ENCODE assay signal across 8 mouse cellular contexts in the genomic region with DNA sequence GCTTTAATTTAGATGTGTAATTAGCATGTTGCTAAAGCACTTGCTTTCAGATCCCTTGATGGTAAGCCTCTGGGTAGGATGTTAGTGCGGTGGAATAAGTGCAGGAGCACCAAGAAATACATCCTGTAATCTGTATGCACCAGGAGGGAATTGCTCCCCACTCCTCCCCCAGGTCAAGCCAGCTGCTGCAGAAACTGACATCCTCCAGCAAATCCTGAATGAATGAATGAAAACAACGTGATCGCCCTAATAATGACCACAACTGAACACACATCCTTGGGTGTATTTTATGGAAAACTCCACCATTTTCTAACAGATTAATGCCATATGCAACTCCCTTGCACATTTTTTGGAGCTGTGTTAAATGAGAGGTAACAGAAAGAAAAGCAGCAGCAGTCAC. TPM values are rescaled to one million over a fixed set of nuclear protein-coding genes. Genes with fewer than 3 reads are reported as not detected.
DNase-seq lines count a peak whose midpoint lies in the region; ATAC-seq and TF ChIP-seq lines count a peak whose summit lies in the region.

No protein-coding gene starts in this region.

- peak overlapping the region; percentile 97 for H3K27ac ChIP-seq in thymus, adult 2 months (ENCODE audit: control insufficient read depth, insufficient read depth, low read length)
- H3K27ac ChIP-seq in liver, embryonic 14.5 days, result no peak overlapping the region

- TF ChIP-seq CTCF in thymus, adult 2 months (IDR thresholded peaks at IDR 0.05; ENCODE audit: borderline replicate concordance, control insufficient read depth, extremely low read depth, insufficient read depth, low read length, poor library complexity), result no peak
- TF ChIP-seq CTCF in liver, embryonic 14.5 days (IDR thresholded peaks at IDR 0.05; ENCODE audit: low read depth), result no peak

- no peak for TF ChIP-seq EP300 in liver, embryonic 14.5 days (IDR thresholded peaks at IDR 0.05; ENCODE audit: low read depth)

- peak overlapping the region; percentile 72 for H3K4me2 ChIP-seq in liver, embryonic 14.5 days (ENCODE audit: low read depth)

- no peaks in the 10 kb centered on the region for H3K27me3 ChIP-seq in thymus, adult 2 months (ENCODE audit: control insufficient read depth, insufficient read depth, low read length)
- no peaks in the 10 kb centered on the region for H3K27me3 ChIP-seq in liver, embryonic 14.5 days (ENCODE audit: control insufficient read depth, insufficient read depth, low read length)

- DNase-seq in cerebellum, adult 18-20 months, result peak; percentile 16 to 39
- no peak for DNase-seq in cerebellum, adult 11 months
- no peak for DNase-seq in thymus, adult 2 months
- no peak for DNase-seq in thymus, adult 18-20 months
- DNase-seq in liver, embryonic 14.5 days (ENCODE audit: low read depth in 3 of 3, low spot score in 3 of 3), result no peak
- DNase-seq in thymus, postnatal 4 days, result peak; percentile 46
- DNase-seq in right cerebral cortex, postnatal 25 days, result no peak
- DNase-seq in left cerebral cortex, adult 18-20 months (ENCODE audit: low spot score in 2 of 2), result no peak

- peak overlapping the region; percentile 68 for H3K4me3 ChIP-seq in thymus, adult 2 months (ENCODE audit: control insufficient read depth, insufficient read depth, low read length)
- H3K4me3 ChIP-seq in liver, embryonic 14.5 days (ENCODE audit: insufficient read depth in 1 of 2, low read depth in 2 of 2, low read length in 2 of 2), result peak overlapping the region in 1 of 2 experiments; percentile 81; a peak in 1 of 4 replicates

- H3K9me3 ChIP-seq in liver, embryonic 14.5 days (ENCODE audit: control insufficient read depth, low read length), result no peaks in the 10 kb centered on the region

- peaks cover 23% of the 10 kb centered on the region for H3K36me3 ChIP-seq in thymus, adult 2 months (ENCODE audit: control insufficient read depth, insufficient read depth, low read length)
- H3K36me3 ChIP-seq in liver, embryonic 14.5 days (replicated peaks; ENCODE audit: control insufficient read depth, insufficient read depth, low read depth), result no peaks in the 10 kb centered on the region

- no peak for TF ChIP-seq POLR2A in thymus, adult 2 months (IDR thresholded peaks at IDR 0.05; ENCODE audit: control insufficient read depth, extremely low read depth, insufficient read depth, low read length, poor library complexity)

- no peak for ATAC-seq in liver, embryonic 14.5 days (ENCODE audit: insufficient read depth)

- WGBS in thymus, adult 2 months, result 76% methylated on average over 3 of the region's 3 CpGs
- 51% methylated on average over 3 of the region's 3 CpGs for WGBS in liver, embryonic 14.5 days (ENCODE audit: insufficient replicate concordance)

- H3K4me1 ChIP-seq in thymus, adult 2 months (replicated peaks; ENCODE audit: control insufficient read depth, insufficient read depth, low read length), result no peaks in the 10 kb centered on the region; the same call in 1 of the 2 replicates
- H3K4me1 ChIP-seq in liver, embryonic 14.5 days (replicated peaks; ENCODE audit: control insufficient read depth in 2 of 2, insufficient read depth in 2 of 2, low read length in 1 of 2), result peaks cover 10 to 13% of the 10 kb centered on the region in 2 experiments

- no peak overlapping the region; the same call in none of the 2 replicates for H3K9ac ChIP-seq in liver, embryonic 14.5 days (replicated peaks)

RNA-seq across cellular contexts. Expression of a gene that starts 2.0 kb away (rescaled TPM):
- 187 and 194 TPM in 2 replicates for polyA plus RNA-seq in thymus, adult 2 months (2012; rRNA removed)
- polyA plus RNA-seq in liver, embryonic 14.5 days (2012; rRNA removed), result 0.84 and 1.2 TPM in 2 replicates
- polyA plus RNA-seq in liver, embryonic 14.5 days (2014; fragmentation: Nextera tagmentation; extraction: Ambion mirVana), result 1.5 and 2.4 TPM in 2 replicates
- 100 to 1,000 TPM; 175 to 183 TPM for total RNA-seq in left cerebral cortex, adult 18-20 months (2021)

Comparison
In these comparisons a context has a peak if more than half of its experiments do, and no peak if none do; other contexts are left out.
1. DNase-seq: peak in cerebellum, adult 18-20 months (2 of 2) and thymus, postnatal 4 days (single experiment); none in cerebellum, adult 11 months (single experiment), thymus, adult 2 months (single experiment), thymus, adult 18-20 months (0 of 2), liver, embryonic 14.5 days (0 of 3), right cerebral cortex, postnatal 25 days (single experiment) and left cerebral cortex, adult 18-20 months (0 of 2).
2. RNA of a gene that starts 2.0 kb away (polyA plus RNA-seq): 187 to 194 TPM in thymus, adult 2 months; 0.84 to 2.4 TPM in liver, embryonic 14.5 days; every median in the first group is over 10 times any median in the second.